ENCODE assay signal across 22 mouse cellular contexts in the genomic region with DNA sequence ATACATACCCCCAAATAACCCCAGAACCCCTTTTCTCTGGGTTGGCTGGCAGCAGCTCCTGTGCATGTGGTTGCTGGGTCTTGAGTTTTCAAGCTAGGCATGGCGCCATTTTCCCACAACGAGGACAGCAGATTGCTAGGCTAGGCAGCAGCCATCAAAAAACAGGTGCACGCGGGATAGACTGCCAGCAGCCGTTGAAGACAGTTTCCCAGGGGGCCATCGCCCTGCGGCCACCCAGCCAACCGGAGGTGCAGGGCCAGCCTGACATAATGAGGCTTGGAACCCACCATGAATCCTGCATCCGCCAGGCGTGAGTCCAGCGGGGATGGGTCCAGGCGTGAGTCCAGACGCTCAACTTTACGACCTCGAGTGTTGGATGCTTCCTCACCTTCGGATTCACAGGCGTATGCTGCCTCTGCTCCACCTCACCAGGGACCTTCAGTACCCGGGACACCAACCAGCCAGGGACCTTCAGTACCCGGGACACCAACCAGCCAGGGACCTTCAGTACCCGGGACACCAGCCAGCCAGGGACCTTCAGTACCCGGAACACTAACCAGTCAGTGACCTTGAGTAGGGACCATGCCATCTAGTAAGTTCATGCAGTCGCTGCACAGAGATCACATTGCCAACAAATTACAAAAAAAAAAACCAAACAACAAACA. TPM values are rescaled to one million over a fixed set of nuclear protein-coding genes. Genes with fewer than 3 reads are reported as not detected.
A peak's percentile ranks its signal among the peaks of the same experiment; 100 is the strongest.
DNase-seq lines count a peak whose midpoint lies in the region; TF ChIP-seq lines count a peak whose summit lies in the region.
"Not testable (repeated sequence)": the region's sequence is repeated elsewhere in the genome, so short reads cannot be mapped to it uniquely, and the experiment has no call there.
"Had no signal": no experiment of that assay in that cellular context is flagged by ENCODE, and none has a peak within 500 bp of the region (broad histone marks: within the 10 kb centered on the region; RNA-seq: fewer than 3 reads in every experiment).

No protein-coding gene starts in this region.

- H3K27ac ChIP-seq in gastrocnemius, adult 2 months; heart, embryonic 10.5 days: not testable (repeated sequence)
- H3K27ac ChIP-seq in testis, adult 2 months (ENCODE audit: control insufficient read depth, insufficient read depth, low read depth, low read length) = peak overlapping the region; percentile 71

- TF ChIP-seq CTCF in gastrocnemius, adult 2 months (IDR thresholded peaks at IDR 0.05); testis, adult 2 months (IDR thresholded peaks at IDR 0.05; ENCODE audit: control insufficient read depth, insufficient read depth, insufficient replicate concordance, low read depth, low read length): not testable (repeated sequence)

- not testable (repeated sequence) for H3K27me3 ChIP-seq in heart, embryonic 10.5 days (ENCODE audit: insufficient read depth, poor library complexity, severe bottlenecking); testis, adult 2 months (ENCODE audit: control insufficient read depth, insufficient read depth, low read length)

- H3K9me3 ChIP-seq in heart, embryonic 10.5 days = not testable (repeated sequence)

- not testable (repeated sequence) for H3K4me1 ChIP-seq in heart, embryonic 10.5 days; testis, adult 2 months (ENCODE audit: control insufficient read depth, insufficient read depth, low read length)

- peaks cover 22% of the 10 kb centered on the region for H3K36me3 ChIP-seq in heart, embryonic 10.5 days
- H3K36me3 ChIP-seq in testis, adult 2 months (ENCODE audit: control insufficient read depth, insufficient read depth, low read length) = not testable (repeated sequence)

- not testable (repeated sequence) for H3K4me3 ChIP-seq in gastrocnemius, adult 2 months; heart, embryonic 10.5 days
- H3K4me3 ChIP-seq in testis, adult 2 months (ENCODE audit: control insufficient read depth, low read depth, low read length) = peak overlapping the region; percentile 64

- WGBS in heart, embryonic 10.5 days = 95% methylated on average over 22 of the region's 22 CpGs

- intact Hi-C loops in gastrocnemius, adult 2 months (cut with DNase I) = not testable (repeated sequence)

- peak; percentile 76 to 81 for DNase-seq in adrenal gland, adult (ENCODE audit: inconsistent age in 2 of 2, low spot score in 1 of 2)
- DNase-seq in adrenal gland, adult 8-10 months = peak; percentile 66
- DNase-seq in adrenal gland, postnatal 25 days = peak; percentile 20
- DNase-seq in cerebellum, postnatal 10 days = peak; percentile 78 to 88
- DNase-seq in gastrocnemius, adult 2 months = peak; percentile 31
- DNase-seq in heart, embryonic 10.5 days (ENCODE audit: low spot score) = peak; percentile 39

- peak; percentile 25; the same call in 1 of the 2 replicates for TF ChIP-seq POLR2A in testis, adult 2 months (IDR thresholded peaks at IDR 0.05; ENCODE audit: control insufficient read depth, low read depth, low read length)

RNA-seq across cellular contexts. Expression of gene Cklf, which starts 13.7 kb away (rescaled TPM):
- total RNA-seq in adrenal gland, adult 8-10 months (2022) = 100 to 1,000 TPM in 2 of 4 experiments, 10 to 100 TPM in 2; 71.6 to 149 (median 92.8) TPM
- 81.7 and 94.0 TPM in 2 replicates for total RNA-seq in adrenal gland, postnatal 25 days (2021)
- total RNA-seq in gastrocnemius, adult 2 months (2021) = 1 to 10 TPM; 1.4 to 3.8 TPM
- polyA plus RNA-seq in heart, embryonic 10.5 days (2016; fragmentation: Nextera tagmentation; extraction: Ambion mirVana) = 31.1 and 36.2 TPM in 2 replicates
- polyA plus RNA-seq in testis, adult 2 months (2012; rRNA removed) = 133 and 164 TPM in 2 replicates

RNA-seq across cellular contexts. Expression of gene Tk2, which starts 16.0 kb away (rescaled TPM):
- 100 to 1,000 TPM in 2 of 4 experiments, 10 to 100 TPM in 2; 81.6 to 125 (median 103) TPM for total RNA-seq in adrenal gland, adult 8-10 months (2022)
- 52.3 and 78.8 TPM in 2 replicates for total RNA-seq in adrenal gland, postnatal 25 days (2021)
- 1 to 10 TPM; 2.7 to 3.6 TPM for total RNA-seq in gastrocnemius, adult 2 months (2021)
- polyA plus RNA-seq in heart, embryonic 10.5 days (2016; fragmentation: Nextera tagmentation; extraction: Ambion mirVana) = 13.0 and 17.3 TPM in 2 replicates
- 10.6 and 11.1 TPM in 2 replicates for polyA plus RNA-seq in testis, adult 2 months (2012; rRNA removed)

RNA-seq across cellular contexts. Expression of gene Cmtm2a, which starts 28.6 kb away (rescaled TPM):
- total RNA-seq in adrenal gland, adult 8-10 months (2022) = under 1 TPM; 0.27 to 0.87 (median 0.59) TPM
- total RNA-seq in adrenal gland, postnatal 25 days (2021) = 0.97 and 3.6 TPM in 2 replicates
- total RNA-seq in gastrocnemius, adult 2 months (2021) = not detected
- polyA plus RNA-seq in heart, embryonic 10.5 days (2016; fragmentation: Nextera tagmentation; extraction: Ambion mirVana) = not detected in 2 replicates
- polyA plus RNA-seq in testis, adult 2 months (2012; rRNA removed) = 974 and 1,262 TPM in 2 replicates
- total RNA-seq: adrenal gland, postnatal 10 days; CH12.LX; G1E had no signal
- polyA plus RNA-seq: activated CD4-positive, CD25-positive, alpha-beta regulatory T cell, adult 4 months; cerebellum, adult 2 months; cortical plate, adult 2 months; embryonic facial prominence, embryonic 10.5 days; embryonic facial prominence, embryonic 12.5 days; embryonic facial prominence, embryonic 14.5 days; forebrain, embryonic 11.5 days; forebrain, embryonic 13.5 days; forebrain, embryonic 15.5 days; G1E; Patski had no signal

RNA-seq across cellular contexts. Expression of gene Gm45711, which starts 45.5 kb away (rescaled TPM):
- under 1 TPM in 2 of 4 experiments, not detected in 2; 0.24 to 0.43 TPM for total RNA-seq in adrenal gland, adult 8-10 months (2022)
- not detected in 2 replicates for total RNA-seq in adrenal gland, postnatal 25 days (2021)
- not detected for total RNA-seq in gastrocnemius, adult 2 months (2021)
- not detected in 2 replicates for polyA plus RNA-seq in heart, embryonic 10.5 days (2016; fragmentation: Nextera tagmentation; extraction: Ambion mirVana)
- polyA plus RNA-seq in testis, adult 2 months (2012; rRNA removed) = 52.5 and 57.0 TPM in 2 replicates
- total RNA-seq: adrenal gland, postnatal 10 days; CH12.LX; forebrain, postnatal 0 days; G1E had no signal
- polyA plus RNA-seq: activated CD4-positive, CD25-positive, alpha-beta regulatory T cell, adult 4 months; CD4-positive, CD25-positive, alpha-beta regulatory T cell, adult 4 months; cerebellum, adult 2 months; cortical plate, adult 2 months; embryonic facial prominence, embryonic 10.5 days; embryonic facial prominence, embryonic 12.5 days; embryonic facial prominence, embryonic 14.5 days; forebrain, embryonic 11.5 days; forebrain, embryonic 13.5 days; forebrain, embryonic 15.5 days; forebrain, postnatal 0 days; G1E; Patski had no signal

RNA-seq across cellular contexts. Expression of gene Cmtm1, which starts 45.5 kb away (rescaled TPM):
- under 1 TPM in 3 of 4 experiments, not detected in 1; 0.24 to 0.40 (median 0.26) TPM for total RNA-seq in adrenal gland, adult 8-10 months (2022)
- total RNA-seq in adrenal gland, postnatal 25 days (2021) = 0.52 and 1.0 TPM in 2 replicates
- not detected for total RNA-seq in gastrocnemius, adult 2 months (2021)
- not detected in 2 replicates for polyA plus RNA-seq in heart, embryonic 10.5 days (2016; fragmentation: Nextera tagmentation; extraction: Ambion mirVana)
- 14.7 TPM in 2 replicates for polyA plus RNA-seq in testis, adult 2 months (2012; rRNA removed)
- total RNA-seq: CH12.LX; forebrain, postnatal 0 days had no signal
- polyA plus RNA-seq: activated CD4-positive, CD25-positive, alpha-beta regulatory T cell, adult 4 months; CD4-positive, CD25-positive, alpha-beta regulatory T cell, adult 4 months; cerebellum, adult 2 months; cortical plate, adult 2 months; embryonic facial prominence, embryonic 10.5 days; embryonic facial prominence, embryonic 12.5 days; embryonic facial prominence, embryonic 14.5 days; forebrain, embryonic 11.5 days; forebrain, embryonic 13.5 days; forebrain, embryonic 15.5 days; forebrain, postnatal 0 days; G1E had no signal

Comparison
In these comparisons a context has a peak if more than half of its experiments do, and no peak if none do; other contexts are left out.
1. DNase-seq: peak in every context shown above with its lines; median percentile 83 in cerebellum, postnatal 10 days; 78 in adrenal gland, adult; 66 in adrenal gland, adult 8-10 months; 39 in heart, embryonic 10.5 days; 31 in gastrocnemius, adult 2 months; 20 in adrenal gland, postnatal 25 days.
2. RNA of gene Cklf, which starts 13.7 kb away (total RNA-seq): 71.6 to 149 TPM in adrenal gland, adult 8-10 months and 81.7 to 94.0 TPM in adrenal gland, postnatal 25 days; 1.4 to 3.8 TPM in gastrocnemius, adult 2 months; every median in the first group is over 10 times any median in the second.
3. RNA of gene Tk2, which starts 16.0 kb away (total RNA-seq): 81.6 to 125 TPM in adrenal gland, adult 8-10 months and 52.3 to 78.8 TPM in adrenal gland, postnatal 25 days; 2.7 to 3.6 TPM in gastrocnemius, adult 2 months; every median in the first group is over 10 times any median in the second.